Mouse (Mus musculus) embryo, embryonic 10.5 days (tissue): ENCODE measurements around the gene Col6a3.

Experiments
- DNase-seq: peaks from one replicate; pipeline ENCODE4 v3.0.0-alpha.2; 2015; ENCODE audit warnings: low spot score

Col6a3 gene

DNA sequence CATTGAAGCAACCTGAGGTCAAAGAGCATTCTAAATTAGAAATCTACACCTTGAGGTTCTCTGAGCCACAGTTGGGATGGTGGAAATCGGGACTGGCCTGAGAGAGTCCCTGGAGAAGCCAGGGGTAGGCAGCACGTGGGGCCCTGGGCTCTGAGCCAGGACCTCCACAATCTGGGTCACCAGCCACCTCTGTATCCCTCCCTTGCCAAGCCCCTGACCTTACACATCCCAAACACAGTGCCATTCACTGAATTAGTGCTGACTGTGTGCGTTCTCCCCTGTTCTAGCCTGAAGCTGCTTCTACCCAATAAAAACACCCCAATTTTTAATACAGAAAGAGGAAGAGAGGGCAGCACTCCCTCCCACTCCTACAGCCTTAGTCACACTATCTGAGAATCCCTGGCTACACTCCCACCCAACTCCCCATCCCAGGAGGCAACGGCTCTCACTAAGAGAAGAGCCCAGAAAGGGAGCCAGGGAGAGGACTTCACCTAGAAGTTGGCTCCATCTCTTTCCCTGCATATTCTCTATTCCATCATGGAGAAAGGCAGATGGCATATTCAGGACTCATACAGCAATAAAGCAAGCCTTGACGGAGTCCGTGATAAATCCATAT, 46.4 kb downstream of the Col6a3 start:
- DNase-seq = no peak

DNA sequence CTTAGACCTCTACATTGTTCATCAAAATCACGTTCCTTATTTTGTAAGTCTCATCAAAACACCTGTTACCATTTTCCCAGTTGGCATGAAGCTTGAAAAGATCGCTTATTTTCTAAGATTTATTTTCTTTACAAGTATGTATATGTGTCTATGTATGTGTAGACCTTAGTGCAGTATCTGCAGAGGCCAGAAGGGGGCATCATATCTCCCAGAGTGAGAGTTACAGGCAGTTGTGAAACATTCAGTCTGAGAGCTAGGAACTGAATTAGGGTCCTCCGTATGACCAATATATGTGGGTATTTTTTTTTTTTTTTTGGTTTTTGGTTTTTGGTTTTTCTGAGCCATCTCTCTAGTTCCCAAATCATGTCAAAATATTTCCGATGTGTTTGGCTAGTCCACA, 50.4 kb downstream of the Col6a3 start:
- DNase-seq = peak; percentile 16

DNA sequence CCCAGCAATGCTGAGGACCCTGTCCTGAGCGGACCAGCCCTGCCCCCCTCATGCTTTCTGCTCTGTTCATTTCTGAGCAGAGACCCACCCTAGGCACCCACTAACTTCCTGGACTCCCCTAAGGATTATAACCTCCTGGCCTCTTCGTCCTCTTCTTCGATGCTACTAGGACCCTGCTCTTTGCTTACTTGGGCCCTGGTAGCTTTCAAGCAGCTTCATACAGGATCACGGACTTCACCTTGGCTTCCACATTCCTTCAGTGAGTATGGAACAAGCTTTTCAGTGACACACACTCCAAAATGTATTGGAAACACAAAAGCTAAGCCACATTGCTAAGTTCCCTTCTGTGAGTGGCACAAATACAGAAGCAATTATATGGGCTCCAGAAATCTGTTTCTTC, 52.8 kb downstream of the Col6a3 start:
- DNase-seq = no peak

DNA sequence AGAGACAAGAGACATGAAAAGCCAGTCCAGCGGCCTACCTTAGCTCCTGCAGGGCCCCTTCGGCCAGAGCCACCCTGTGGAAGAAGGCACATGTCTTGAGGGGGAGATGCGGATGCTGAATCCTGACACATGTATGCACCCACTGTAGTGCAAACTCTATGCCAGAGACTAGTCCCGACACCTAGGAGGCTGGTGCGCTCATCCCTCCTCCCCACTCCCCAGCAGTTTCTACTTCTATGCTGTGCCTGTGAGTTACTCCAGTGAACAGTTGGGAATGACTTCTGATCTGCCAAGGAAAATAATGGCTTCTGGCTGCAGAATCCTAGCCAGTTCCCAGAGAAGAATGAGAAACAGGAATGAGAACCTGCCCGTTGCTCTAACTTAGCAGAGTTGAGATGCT, 54.3 kb downstream of the Col6a3 start:
- DNase-seq = no peak

DNA sequence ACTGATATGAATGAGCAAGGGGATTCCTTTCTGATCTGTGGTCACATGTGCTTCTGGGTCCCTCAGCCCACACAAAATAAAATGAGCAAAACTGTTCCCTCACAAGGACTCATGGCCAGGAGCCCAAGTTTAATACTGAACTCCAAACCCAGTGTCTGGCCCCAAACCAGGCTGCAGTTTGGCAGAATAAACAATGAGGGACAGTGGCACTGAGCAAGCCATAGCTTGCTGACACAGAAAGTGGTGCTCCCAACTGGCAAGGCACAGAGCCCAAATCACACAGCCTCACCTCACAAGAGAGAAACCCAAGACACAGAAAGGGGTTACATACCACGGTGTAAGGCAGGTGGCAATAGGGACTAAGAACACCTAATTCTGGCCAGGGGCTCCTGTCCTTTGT, 63.3 kb downstream of the Col6a3 start:
- DNase-seq = no peak

DNA sequence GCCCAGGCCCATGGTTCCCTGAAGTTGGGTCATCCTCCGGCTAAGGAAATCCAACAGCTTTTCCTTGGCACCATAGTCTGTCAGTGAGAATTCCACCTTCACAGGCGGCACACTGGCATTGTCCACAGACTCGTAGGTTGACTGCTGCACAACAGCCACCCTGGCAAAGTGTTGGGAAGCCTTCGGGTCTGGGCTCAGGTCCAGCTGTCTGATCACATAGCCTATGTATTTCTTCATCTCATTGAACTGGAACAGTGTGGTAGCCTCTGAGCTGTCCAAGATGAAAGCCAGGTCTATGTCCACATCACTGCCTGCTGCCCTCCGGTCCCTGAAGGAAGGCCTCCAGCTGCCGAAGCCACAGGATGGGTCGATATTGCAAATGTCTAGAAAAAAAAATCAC, 64.7 kb downstream of the Col6a3 start:
- no peak for DNase-seq

DNA sequence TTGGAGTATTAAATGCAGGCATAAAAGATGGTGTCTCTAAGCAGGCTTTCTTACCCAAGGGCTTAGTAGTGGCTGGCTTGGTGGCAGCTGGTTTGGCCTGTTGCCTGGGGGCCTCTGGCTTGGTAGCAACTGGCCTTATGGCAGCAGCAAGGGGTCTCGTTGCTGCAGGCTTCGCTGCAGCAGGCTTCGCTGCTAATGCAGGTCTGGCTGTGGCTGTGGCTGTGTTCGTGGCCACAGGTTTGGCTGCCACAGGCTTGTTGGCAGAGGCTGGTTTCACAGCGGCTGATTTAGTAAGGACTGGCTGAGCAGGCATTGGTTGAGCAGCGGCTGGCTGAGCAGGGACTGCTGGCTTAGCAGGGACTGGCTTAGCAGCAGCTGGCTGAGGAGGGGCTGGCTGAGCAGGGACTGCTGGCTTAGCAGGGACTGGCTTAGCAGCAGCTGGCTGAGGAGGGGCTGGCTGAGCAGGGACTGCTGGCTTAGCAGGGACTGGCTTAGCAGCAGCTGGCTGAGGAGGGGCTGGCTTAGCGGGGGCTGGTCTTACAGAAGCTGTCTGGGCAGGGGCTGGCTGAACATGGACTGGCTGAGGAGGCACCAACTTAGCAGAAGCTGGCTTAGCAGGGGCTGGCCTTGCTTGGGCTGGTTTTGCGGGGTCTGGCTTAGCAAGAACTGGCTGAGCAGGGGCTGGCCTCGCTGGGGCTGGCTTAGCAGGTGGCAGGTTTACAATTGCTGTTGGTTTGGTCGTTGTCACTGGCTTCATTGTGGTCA, 68.1 kb downstream of the Col6a3 start:
- peak; percentile 69 for DNase-seq

DNA sequence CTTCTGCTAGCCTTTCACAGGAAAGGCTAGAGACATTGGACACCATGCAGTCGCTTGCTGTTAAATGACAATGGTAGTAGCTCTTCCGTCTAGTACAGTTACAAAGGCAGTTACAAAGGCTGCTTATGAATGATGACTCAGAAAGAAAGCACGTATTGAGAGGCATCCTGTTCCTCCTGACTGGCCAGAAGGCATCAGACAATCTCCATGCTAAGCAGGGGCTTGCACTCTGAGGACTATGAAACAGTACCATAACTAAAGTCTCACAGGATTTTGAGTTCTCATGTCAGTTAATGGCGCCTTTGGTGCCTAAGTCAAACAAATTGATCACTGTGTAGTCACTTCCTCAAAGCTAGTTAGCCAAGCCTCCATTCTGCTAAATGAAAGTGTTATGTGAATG, 72.6 kb downstream of the Col6a3 start:
- no peak for DNase-seq

DNA sequence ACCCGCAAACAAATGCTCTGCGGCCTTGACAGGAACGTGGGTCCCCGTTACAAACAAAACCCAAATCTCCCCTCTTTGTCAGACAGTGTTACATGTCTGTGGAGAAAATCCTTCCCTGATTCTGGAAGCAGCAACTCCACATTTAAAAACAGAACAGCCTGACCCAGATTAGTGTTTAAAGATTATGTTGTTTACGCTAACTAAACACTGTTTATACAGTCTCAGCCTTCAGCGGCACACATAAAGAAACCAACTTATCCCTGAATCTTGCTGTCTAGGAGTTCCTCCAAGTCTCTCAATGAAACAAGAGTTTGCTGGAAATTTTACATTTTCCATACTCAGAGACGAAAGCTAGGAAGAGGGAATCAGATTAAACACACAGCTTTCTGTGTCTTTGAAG, 73.7 kb downstream of the Col6a3 start:
- no peak for DNase-seq

DNA sequence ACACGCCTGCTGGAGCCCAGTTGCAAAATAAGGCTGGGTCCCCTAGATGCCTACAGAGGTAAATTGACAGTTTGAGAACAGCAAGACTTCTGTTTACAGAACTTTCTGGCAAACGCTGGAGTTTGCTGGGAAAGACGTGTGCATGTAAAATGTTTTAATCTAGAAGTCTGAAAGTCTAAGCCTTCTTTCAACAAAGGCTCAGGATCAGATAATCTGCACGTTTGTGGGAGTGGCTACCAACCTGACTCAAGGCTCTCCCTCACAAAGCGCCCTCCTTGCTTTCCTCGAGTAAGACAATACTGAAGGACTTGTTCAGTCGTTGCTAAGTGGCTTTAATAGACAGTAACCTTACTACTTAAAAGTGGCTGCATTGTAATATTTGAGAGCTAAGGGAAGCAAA, 74.5 kb downstream of the Col6a3 start:
- DNase-seq = no peak

DNA sequence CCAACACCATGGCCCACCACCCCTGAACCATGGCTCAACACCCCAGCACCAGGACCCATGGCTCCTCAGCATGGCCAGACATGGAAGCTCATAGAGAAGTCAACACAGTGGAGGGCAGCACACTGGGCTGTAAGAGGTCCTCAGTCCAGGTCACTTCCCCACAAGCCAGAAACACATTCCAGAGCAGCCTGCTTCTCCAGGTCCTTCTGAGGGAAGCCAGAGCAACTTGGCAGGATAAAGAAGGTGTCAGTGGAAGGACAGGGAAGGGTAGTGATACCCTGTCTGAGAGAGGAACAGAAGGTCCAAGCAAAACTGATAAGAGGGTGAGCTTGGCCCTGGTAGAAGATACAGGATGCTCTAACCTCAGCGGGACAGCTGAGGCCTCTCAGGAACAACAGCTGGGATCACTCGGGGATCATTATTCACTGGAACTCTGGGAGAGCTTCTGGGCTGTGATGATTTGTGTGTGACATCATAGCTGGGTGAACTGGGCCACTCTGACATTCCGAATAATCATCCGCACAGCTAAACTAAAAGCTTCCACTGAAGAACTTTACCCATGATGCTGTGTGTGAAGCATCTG, 85.6 kb downstream of the Col6a3 start:
- DNase-seq = no peak

DNA sequence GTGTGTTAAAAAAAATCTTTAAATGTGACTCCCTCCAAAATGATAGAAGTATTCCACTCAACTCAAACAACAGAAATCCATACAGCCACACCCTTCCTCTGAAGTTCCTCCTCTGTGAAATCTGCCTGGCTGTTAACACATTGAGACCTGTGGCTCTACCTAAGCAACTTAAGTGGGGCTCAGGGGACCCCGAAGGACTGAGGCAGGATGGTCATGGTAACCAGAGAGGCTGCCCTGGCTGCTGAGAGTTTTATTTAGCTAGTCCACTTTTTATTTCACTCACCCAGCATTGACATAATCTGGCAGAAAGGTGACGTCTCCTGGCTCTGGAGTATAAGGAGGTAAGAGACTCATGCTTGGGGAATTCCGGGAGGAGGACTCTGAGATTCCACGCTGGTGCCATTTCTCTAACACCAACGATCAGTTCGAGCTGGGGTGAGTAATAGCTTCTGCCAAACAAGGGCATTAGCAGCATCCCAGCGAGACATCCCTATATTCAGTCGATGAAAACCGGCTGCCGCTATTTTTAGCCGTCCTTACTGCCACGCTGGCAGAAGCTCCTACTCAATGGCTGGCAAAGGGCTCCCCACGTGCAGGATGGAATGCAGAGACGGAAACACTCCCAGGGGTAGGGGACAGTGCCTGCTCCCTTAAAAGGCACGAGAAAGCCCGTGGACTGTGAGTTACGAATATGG, 89.8 kb downstream of the Col6a3 start:
- no peak for DNase-seq

DNA sequence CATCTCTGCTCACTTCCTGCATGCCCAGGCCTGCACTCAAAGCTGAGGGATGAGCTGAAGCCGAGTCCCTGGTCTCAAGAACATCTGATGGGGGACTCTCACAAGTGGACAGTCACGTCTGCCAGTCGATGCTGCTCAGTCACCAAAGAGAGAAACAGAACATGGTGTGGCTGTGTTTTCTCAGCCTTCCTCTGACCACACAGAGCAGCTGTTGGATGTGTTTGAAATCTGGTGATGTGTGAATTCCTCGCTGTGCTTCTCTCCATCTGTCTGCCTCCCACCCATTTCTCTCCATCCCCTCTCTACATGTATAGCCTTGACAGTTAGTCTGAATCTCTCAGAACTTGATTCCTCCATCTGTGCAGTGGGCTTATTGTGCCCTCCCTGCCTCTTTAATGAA, 92.5 kb downstream of the Col6a3 start:
- no peak for DNase-seq

DNA sequence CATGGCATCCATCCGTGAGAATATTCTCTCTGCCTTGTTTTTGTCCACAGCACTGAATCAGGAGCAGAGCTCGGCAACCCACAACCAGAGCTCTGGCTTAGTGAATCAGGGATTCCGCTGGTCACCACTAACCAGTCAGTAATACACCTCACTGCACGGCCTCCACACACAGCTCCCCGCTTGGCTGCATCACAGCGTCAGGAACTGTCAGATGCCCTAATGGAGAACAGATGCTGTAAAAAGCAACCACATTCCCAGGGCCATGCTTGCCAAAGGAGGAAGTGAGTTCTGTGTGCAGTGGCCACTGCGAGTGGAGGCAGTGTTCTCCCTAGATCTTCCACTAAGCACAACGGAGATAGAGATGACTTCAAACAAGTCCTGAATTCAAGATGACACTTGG, 93.6 kb downstream of the Col6a3 start:
- DNase-seq = peak; percentile 78

DNA sequence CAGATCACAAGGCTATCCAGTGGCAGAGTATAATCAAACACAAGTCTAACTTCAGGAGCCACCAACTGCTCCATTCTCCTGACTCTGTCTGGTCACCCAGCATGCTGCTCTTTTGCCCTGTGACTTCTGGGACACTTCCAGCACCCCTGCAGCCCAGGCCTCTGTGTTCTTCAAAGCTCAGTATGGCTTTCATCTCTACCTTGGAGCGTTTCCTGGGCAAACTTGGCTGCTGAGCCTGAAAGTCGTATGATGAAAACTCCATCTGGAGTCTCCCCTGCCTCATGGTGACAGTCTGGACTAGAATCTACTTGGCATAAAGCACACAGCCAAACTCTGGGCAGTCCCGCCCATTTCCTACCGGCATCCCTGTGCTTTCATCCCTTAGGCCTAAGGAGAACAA, 95.2 kb downstream of the Col6a3 start:
- DNase-seq = no peak

DNA sequence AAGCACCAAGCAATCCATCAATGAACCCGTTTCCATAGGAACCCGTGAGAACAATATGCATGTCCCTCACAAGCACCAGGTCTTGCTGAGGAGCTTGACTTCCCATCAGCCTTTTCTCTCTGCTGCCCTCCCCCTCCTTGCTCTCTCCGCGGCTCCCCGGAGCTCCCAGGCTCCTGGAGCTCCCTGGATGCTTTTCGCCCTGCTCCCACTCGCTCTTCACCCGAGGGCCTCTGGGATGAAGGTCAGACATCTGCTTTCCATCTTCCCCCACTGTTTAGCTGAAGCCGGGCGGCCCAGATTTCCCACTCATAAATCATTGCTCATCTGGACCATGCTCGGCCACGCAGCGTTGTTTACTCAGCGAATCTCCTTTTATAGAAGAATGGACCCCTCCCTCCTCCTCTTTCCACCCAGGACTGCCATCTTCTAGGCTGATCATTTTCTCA, 99.8 kb downstream of the Col6a3 start:
- peak; percentile 86 for DNase-seq

DNA sequence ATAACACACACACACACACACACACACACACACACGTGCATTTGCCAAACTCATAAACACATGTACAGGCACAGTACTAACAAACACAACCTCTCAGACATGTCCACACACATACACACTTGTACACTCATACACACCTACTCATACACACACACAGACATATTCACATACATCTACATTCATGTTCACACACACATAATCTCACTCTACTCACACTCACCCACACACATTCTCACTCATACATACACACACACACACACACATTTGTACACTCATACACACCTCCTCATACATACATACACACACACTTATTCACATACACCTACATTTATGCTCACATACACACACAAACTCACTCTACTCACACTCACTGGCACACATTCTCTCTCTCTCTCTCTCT, 100.3 kb downstream of the Col6a3 start:
- DNase-seq = no peak

DNA sequence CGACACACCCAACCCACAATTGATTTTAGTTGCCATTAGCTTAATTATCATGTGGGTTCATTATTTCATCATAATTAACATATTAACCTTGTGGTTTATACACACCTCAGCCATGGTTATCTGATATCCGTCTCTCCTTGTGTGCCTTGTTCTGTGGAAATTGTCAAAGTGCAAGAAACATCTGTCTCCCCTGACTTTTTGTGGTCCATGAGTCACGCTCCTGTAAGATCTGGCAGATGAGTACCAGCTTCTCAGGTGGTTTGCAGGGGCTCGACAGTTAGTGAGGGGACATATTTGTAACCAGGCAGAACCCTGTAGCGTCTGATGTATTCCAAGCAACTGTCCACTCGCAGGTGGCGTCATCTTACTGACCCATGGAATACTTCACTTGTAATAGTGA, 101.1 kb downstream of the Col6a3 start:
- DNase-seq = no peak

DNA sequence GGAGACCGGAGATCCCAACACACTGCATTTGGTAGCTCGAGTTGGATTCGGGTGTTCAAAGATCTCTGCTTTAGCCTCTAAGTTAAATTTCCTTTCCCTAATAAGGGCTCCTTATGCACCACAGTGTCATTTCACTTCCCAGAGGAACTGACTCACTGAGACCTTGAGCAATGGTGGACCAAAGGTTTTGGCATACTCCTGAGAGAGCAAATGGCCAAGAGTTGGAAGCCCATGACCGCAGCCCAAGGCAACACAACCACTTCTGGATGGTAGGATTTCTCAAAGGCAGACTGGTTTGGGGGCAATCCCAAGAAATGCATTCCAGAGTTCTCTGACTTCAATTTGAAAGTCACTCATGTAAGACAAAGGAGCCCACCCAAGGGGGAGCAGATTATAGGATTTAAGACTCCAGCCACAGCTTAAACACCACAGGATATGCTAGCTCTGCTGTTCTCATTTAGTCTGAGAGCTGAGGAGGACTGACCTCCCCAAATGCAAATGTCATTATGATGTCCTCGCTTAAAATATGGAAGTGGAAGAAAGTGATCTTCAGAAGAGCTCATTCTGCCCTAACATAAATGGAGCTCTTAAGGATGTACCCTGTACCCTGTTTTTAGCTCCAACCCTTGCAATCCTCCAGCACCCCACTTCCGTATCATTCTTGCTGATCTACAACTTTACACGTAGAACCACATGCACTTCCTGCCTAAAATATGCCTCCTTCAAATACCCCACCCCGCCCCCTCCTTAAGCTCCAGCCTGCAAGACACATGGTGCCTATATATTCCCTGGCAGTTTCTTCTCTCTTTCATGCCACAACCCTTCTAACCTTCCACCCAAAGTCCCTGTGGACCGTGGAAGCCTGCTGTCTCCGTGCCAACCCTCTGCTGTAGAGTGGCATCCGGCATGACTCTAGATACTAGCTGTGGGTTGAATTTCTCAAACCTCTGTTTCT, 103.3 kb downstream of the Col6a3 start:
- no peak for DNase-seq

DNA sequence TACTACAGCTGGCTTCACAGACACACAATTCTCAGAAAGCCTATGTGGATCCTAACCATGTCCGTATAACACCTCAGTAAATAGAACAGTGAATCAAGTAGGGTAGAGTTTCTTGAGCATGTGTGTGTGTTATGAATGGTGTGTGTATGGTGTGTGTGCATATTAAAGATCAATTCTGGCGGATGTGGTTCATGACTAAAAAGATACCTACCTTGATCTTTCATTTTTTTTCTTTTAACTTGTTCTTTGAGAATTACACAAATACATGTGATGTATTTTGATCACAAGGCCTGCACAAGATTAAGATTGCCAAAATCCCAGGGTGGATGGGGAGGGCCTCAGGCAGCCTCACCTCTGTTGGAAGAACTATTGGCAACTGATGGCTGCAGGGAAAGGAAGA, 104.9 kb downstream of the Col6a3 start:
- no peak for DNase-seq

DNA sequence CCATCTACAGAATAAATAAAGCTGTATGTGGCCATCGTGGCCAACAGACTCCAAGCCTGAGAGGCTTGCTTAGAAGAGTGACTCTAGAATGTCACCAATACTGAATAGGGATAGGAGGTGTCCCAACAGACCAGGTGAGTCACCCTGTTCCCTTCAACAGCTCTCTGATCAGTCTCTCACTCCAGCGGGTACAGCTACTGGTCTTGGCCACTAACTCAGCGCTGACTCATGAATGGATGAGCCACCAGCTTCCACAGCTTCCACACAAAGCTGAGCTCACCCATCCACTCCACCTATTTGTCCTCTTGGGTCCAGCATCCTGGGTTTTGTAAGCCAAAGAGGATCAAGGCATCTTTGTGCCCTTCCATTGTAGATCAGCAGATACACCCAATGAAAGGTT, 114.3 kb downstream of the Col6a3 start:
- DNase-seq = no peak

DNA sequence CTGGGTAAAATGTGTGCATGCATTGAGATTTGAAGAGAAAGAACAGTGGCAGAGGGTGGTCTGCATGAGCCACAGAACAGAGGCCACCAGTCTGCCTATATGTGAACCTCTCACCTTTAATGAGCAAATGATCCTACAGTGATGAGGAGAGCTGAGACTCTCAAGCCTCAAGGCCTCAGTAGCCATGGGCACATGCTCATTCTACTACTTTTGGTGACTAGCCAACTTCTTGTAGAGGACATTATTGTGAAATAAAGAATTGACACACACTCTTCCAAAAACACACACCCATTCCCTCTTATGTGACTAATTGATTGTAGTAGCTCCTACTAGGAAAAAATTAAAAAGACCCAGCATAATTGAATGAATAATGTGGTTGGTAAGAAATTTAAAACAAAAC, 120.0 kb downstream of the Col6a3 start:
- DNase-seq = no peak
